Mouse (Mus musculus) spleen, embryonic (tissue): ENCODE data around the gene Epor.

Experiments used
- CTCF ChIA-PET: fragments of 350-600 bp; sonication (Branson Sonifier 250); formaldehyde crosslinking; loops from one replicate; lab custom pipeline; 2022; lab: Charles Lee

Epor gene

DNA sequence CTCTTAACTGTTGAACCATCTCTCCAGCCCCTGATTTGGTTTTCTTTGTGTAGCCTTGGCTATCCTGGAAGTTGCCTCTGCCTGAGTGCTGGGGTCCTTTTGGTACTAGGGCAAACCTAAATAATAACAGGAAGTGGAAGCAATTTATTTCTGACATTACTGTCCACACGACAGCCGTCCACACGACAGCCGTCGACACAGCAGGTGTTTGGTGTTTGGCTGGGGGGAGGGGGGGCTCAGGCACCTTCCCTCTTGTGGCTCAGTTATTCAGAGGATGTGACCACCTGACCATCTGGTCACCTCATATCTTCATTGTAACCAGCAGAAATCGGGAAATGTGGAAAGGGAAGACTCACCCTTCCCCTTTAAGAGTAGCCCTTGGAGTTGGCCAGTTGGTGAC is 5.6 kb upstream of the Epor start:
- CTCF ChIA-PET, result no interaction called here

DNA sequence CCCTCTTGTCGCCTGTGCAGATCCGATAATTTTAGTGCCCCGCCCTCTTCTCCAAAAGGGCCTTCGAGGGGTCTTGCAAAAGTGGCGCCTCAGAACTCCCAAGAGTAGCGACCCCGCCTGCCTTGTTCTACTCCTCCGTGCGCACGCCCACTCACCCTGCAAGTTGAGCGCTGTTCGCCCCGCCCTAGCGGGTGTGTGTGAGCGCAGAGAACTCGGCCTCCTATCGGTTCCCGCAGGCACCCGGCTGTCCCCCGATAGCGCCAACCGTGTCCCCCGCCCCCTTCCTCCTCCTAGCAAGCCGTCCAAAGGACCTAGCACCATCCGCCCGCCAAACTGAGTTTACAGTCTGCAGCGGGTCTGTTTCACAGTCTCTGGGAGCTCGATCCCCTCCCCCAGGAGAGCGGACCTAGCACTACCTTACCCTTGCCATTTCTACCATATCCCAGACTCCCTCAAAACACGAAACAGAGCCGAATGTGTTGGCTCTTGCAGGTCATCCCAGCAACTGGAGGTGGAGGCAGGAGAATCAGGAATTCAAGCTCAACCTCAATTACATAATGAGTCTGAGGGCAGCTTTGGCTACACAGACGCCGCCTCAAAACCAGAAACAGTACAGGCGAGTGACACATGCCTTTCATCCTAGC is 768 bp downstream of the Epor start:
- CTCF ChIA-PET, result no interaction called here

GRCm38 (mm10) chr9:21962010-21962409 is 1.3 kb downstream of the Epor start:
- CTCF ChIA-PET, result no interaction called here

DNA sequence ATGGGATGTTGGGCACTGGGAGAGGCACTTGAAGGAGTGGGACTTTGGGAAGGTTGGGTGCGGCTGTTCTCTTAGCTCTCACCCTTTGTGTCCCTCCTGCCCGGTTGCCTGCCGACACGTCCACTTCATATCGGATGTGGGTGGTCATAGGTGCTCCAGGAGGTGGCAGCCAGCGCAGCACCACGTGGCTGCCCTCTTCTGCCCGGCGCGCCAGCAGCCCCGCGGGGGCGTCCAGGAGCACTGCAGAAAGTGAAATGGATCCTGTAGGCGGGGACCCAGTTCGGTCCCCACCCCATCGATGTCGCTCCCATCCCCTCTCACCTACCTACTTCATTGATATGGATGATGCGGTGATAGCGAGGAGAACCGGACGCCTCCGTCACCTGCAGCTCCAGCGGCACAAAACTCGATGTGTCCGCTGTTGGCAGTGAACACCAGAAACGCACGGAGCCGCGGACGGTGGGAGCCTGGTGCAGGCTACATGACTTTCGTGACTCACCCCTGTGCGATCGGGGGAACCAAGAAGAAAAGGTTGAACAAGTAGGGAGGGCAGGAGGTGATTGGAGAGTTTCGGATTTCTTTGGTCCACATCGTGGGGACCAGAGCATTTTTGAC is 1.8 kb downstream of the Epor start:
- CTCF ChIA-PET, result interaction anchor here (0.6 kb wide), 1 partner anchor 118 kb away, joined by 6 read pairs; no protein-coding TSS in a partner anchor

DNA sequence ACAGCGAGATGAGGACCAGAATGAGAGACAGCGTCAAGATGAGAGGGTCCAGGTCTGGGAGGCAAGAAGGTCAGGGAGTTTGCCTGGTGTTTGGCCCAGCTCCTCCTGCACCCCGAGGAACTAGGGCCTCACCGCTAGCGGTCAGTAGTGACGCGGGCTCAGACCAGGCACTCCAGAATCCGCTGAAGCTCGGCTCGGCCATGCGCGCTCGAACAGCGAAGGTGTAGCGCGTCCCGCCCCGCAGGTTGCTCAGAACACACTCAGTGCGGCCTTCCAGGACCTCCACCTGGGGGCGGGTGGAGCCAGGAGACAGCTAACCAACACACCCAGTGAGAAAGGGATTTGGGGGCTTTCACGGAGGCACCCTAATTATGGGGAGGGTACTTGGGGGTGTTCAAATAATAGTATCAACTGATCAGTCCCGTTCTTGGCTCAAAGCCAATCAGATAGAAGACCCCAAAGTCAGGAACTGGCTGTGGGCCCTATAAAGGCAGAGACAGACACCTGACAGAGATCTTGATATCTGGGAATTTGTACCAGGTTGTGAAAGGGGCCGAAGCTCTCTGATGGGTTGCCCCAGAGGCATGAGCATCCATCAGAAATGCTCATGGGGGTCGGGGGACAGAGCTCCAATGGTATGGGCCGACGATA is 2.6 kb downstream of the Epor start:
- CTCF ChIA-PET, result interaction anchor here (0.6 kb wide), 1 partner anchor 118 kb away, joined by 6 read pairs; no protein-coding TSS in a partner anchor

DNA sequence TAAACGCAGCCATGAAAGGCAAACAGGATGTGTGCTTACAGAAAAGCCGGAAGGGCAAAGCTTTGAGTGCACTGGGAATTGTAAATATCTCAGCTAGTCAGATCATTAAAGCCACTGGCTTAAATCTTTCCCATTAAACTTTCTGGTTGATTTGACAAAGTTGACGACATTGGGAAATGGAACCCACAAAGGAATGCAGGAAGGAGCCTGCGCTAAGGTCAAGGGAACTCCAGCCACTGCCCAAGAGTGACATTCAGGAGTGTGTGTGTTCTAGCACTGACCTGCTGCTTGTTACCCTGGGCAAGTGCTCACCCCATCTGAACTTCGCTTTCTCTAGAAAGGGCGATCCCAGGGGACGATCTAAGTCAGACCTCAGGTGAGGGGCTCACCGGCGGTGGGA is 3.2 kb downstream of the Epor start:
- CTCF ChIA-PET, result no interaction called here

DNA sequence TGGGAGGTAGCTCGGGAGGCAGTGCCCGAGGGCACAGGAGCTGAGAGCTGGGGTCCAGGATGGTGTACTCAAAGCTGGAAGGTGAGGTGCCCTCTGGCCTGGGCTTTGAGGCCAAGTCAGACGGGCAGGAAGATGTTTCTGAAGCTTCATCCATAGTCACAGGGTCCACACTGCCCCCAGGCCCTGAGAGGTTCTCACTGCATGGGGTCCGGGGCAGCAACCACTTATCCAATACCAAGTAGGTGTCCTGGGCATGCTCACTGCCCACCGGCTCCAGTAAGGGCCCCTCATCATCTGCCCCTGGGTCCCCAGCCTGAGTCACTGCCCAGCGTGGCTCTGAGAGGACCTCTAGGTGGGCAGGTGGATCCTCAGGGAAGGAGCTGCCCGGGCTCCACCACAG is 4.1 kb downstream of the Epor start:
- CTCF ChIA-PET, result no interaction called here

DNA sequence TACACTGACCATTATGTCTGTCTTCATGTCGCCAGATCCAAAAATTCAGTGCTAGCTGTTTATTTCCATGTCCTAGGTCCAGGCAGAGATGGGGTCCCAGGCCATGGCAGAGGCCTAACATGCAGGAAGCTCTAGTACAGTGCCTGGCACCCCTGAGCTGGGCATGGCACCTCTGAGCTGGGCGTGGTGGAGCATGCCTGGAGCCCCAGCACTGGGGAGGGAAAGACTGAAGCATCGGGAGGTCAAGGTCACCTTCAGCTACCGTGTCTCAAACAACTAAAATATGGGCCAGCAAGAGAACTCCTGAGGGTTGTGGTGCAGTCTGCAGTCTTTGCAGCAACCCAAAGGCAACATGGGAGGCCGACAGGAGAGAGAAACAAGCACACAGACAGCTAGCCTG is 4.9 kb downstream of the Epor start:
- CTCF ChIA-PET, result no interaction called here

DNA sequence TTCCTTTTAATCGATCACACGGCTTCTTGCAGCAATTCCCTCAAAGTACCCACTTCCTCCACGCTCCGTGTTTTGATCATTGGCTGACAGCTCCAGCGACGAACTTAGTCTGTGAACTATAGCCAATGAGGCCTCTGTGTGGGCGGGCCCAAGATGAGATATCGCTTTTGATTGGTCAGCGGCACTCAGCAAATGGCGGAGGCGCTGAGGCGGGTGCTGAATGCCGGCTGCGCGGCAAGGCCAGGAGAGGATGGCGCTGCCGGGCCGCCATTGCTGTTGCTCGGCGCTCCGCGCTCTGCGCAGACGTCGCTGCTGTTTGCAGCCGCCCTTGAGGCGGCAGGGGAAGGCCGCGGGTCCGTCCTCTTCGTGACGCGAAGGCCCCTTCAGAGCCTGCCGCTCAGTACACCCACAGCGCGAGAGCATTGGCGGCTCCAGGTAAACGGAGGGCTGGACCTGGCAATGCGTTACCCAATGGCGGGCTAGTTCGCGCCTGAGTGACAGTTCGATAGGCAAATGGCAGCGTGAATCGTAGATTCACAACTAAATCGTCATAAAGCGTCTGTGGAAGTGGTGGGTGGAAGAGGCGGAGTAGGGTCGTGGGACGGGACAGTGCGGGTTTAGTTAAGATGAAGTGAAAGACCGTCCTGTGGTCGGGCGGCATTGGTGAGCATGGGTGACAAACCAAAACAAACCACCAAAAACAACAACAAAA is 7.6 kb downstream of the Epor start, which contains the start of gene Swsap1:
Swsap1 (plus strand) TSS at position 186 of the 712 bp plus-strand sequence.
- CTCF ChIA-PET, result interaction anchor here (0.5 kb wide), 1 partner anchor 196 kb away, joined by 3 read pairs; no protein-coding TSS in a partner anchor

DNA sequence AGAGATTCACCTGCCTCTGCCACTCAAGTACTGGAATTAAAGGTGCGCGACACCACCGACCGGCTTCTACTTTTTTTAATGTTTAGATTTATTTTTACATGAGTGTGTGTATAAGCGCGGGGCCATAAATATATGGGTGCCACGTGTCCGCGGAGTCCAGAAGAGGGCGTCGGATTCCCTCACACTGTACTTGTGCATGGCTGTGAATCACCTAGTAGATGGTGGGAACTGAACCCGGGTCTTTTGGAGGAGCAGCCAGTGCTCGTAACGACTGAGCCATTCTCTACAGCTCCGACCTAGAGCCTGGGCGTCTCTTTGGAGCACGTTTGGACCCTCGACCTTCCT is 8.1 kb downstream of the Epor start:
- CTCF ChIA-PET, result interaction anchor here (0.5 kb wide), 1 partner anchor 197 kb away, joined by 3 read pairs; no protein-coding TSS in a partner anchor

DNA sequence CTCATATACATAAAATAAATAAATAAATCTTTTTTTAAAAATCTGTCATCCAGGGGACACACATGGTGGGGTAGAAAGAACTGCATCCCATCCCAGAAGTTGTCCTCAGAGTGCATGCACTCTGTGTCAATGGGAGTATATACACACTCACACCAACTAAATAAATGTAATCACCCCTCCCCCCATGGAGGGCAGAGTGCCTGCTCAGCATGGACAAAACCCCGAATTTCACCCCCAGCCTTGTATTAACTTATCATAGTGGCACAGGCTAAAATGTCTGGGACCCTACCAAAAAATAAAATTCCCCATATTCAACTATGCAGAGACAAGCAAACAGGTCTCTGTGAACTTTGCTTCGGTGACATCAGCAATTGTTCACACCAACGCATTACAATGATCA is 8.7 kb downstream of the Epor start:
- CTCF ChIA-PET, result no interaction called here

GRCm38 (mm10) chr9:21953600-21953999 is 9.7 kb downstream of the Epor start:
- CTCF ChIA-PET, result interaction anchor here (0.7 kb wide), 1 partner anchor 143 kb away, joined by 8 read pairs; no protein-coding TSS in a partner anchor

DNA sequence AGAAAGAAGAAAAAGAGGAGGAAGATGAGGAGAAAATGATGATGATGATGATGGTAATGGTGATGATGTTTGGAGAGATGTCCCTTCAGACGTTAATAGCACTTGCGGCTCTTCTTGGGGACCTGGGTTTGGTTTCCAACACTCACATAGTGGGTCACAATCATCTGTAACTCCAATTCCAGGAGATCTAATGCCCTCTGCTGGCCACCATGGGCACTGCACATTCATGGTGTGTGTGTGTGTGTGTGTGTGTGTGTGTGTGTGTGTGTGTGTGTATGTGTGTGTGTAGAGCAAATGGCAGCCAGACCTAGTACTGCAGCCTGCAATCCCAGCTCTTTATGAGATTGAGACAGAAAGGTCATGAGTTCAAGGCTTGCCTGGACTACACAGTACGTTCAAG is 11.3 kb downstream of the Epor start:
- CTCF ChIA-PET, result interaction anchor here (0.6 kb wide), 1 partner anchor 56 kb away, joined by 3 read pairs; no protein-coding TSS in a partner anchor

DNA sequence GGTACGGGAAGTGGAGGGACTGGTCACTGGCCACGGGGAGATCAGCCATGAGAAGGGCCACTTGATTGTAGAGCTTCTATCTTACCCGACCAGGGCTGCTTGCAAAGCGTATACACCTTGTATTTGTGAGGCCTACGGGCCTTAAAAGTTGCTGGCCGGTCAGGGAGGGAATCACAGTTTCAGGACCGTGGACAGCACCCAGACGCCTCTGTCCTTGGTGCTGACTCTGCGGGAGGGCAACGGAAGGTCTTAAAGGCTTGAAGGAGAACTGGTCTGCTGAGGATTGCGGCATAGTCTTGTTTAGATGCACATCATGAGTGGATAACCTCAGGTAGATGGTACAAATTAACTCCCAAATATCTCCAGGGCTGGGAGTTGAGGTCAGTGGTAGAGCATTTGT is 13.0 kb downstream of the Epor start:
- CTCF ChIA-PET, result interaction anchor here (0.6 kb wide), 1 partner anchor 11 kb away, joined by 3 read pairs; no protein-coding TSS in a partner anchor

DNA sequence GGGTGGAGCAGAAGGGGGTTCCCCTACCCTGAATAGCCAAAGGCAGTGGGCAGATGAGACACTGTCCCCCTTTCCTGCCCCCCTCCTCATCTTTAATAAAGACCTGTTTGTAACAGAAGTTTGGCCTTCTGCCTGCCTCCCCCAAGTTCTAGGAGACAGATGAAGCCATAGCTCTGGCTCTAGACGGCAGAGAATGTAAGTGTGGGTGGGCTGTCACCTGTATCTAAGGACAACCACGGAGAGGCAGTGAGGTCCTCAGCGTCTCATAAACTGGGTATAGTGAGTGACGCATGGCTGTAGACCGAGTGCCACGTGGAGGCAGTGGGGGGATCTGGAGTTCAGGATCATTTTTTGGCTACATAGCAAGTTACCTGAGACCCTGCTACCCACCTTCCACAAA is 14.5 kb downstream of the Epor start:
- CTCF ChIA-PET, result interaction anchor here (0.5 kb wide), 1 partner anchor 341 kb away, joined by 5 read pairs; no protein-coding TSS in a partner anchor

GRCm38 (mm10) chr9:21948146-21948545 is 15.2 kb downstream of the Epor start:
- CTCF ChIA-PET, result no interaction called here

DNA sequence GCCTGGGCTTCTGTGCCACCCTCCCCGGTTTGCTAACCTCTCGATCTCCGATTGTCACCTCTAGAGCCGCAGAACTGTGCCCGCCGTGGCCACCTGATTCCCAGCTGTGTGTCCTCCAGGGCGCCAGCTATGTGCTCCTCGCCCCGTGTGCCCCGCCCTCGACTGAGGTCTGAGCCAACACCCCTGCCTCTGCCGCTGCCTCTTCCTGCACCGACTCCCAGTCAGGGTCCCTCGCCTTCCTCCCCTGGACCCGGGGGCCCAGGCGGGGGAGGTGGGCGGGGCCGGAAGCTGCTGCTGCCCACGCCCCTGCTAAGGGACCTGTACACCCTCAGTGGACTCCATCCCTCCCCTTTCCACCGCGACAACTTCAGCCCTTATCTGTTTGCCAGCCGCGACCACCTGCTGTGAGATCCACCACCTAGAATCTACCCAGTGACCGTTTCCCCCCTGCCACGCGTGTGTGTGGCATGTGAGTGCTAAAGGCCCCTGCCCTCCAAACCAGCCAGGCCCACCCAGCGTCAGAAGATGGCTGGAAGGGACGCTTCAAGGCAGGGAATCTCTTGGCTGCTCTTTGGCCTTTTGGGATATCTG is 15.7 kb downstream of the Epor start:
- CTCF ChIA-PET, result no interaction called here

DNA sequence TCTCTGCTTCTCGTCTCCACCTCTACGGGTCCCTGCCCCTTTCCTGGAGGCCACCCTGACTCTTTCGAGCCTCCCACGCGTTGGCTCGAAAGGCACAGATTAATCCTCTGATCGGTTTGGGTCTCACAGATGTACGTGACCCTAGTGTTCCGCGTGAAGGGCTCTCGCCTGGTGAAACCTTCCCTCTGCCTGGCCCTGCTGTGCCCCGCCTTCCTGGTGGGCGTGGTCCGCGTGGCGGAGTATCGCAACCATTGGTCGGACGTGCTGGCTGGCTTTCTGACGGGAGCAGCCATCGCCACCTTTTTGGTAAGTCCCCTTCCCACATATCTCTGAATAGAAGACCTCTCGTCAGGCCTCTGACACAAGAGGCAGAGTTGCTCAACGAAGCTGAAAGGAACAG is 19.0 kb downstream of the Epor start:
- CTCF ChIA-PET, result no interaction called here

- CTCF ChIA-PET, result no interaction called here
Observed at GRCm38 (mm10) chr9:21943638-21944037, 19.7 kb downstream of the Epor start.

DNA sequence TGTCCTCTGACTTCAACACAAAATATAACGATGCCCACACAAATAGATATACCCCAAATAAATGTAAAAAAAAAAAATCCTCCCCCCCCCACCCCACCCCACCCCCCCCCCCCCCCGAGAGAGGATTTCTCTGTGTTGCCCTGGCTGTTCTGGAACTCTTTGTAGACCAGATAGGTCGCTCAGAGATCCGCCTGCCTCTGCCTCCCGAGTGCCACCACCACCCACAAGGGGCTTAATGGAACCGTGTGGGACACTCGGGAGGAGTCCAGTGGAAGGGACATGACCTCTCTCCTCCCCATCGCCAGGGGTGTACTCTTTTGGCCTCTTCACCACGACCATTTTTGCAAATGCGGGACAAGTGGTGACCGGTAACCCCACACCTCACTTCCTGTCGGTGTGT is 20.3 kb downstream of the Epor start:
- CTCF ChIA-PET, result no interaction called here

- CTCF ChIA-PET, result no interaction called here
Observed at GRCm38 (mm10) chr9:21938234-21938855, 25.0 kb downstream of the Epor start.
